Mouse (Mus musculus): ENCODE results near the gene Tctn3.

- TF ChIP-seq POLR2A (IDR thresholded peaks at IDR 0.05; ENCODE audit: borderline replicate concordance, insufficient read depth, low read length) (no peak), CTCF (IDR thresholded peaks at IDR 0.05; ENCODE audit: borderline replicate concordance, insufficient read depth, low read depth, low read length) (no peak)
Observed at GRCm38 (mm10) chr19:40660510-40660909, 48.5 kb upstream of the Tctn3 start.

Data from cerebellum, adult 2 months (tissue).